In the genomic region with DNA sequence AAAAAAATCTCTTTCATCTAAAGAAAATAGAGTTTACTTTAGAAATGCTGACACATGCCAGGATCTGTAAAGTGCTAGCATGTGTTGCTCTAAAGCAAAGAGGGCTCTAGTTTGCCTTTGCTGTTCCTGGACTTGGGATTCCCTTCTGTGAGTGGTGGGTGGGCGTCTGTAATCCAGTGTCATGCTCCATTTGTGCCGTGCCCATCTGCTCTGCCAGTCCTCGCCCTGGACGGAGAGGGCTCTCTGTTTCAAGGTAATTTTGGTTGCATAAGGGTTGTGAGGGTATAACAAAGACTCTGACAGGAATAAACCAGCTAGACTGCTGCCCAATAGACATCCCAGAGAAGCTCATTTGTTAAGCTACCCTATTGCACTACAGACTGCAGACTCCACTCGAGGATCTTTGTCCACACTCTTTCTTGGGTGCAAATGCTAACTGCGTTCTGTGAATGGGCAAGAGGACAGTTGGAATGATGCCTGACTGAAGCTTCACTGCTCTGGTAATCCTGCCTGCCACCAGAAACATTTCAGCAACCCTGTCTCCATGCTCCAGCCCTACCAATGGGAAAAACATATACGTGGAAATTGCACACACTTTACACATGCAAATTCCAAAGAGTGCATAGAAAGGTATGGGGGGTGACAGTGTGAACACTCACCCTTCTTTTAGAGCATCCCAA, we compare ENCODE assay signal across 13 mouse cellular contexts.
A peak's percentile ranks its signal among the peaks of the same experiment; 100 is the strongest.
DNase-seq lines count a peak whose midpoint lies in the region; ATAC-seq and TF ChIP-seq lines count a peak whose summit lies in the region.
"Had no signal": no experiment of that assay in that cellular context is flagged by ENCODE, and none has a peak within 500 bp of the region (broad histone marks: within the 10 kb centered on the region; RNA-seq: fewer than 3 reads in every experiment).

No protein-coding gene starts in this region.

- no peaks in the 10 kb centered on the region for H3K27me3 ChIP-seq in heart, embryonic 13.5 days (replicated peaks)
- no peaks in the 10 kb centered on the region for H3K27me3 ChIP-seq in lung, embryonic 15.5 days
- no peaks in the 10 kb centered on the region for H3K27me3 ChIP-seq in lung, postnatal 0 days (replicated peaks; ENCODE audit: insufficient read depth, low read length)
- no peaks in the 10 kb centered on the region for H3K27me3 ChIP-seq in embryonic facial prominence, embryonic 10.5 days (replicated peaks; ENCODE audit: low read depth, poor library complexity, severe bottlenecking)
- no peaks in the 10 kb centered on the region for H3K27me3 ChIP-seq in limb, embryonic 10.5 days (ENCODE audit: low read depth, poor library complexity, severe bottlenecking)
- H3K27me3 ChIP-seq: CH12.LX; forebrain, embryonic 12.5 days had no signal

- 79% methylated on average over 7 of the region's 7 CpGs for WGBS in heart, embryonic 13.5 days
- 48% methylated on average over 7 of the region's 7 CpGs for WGBS in lung, embryonic 15.5 days
- WGBS in lung, postnatal 0 days = 37% methylated on average over 7 of the region's 7 CpGs
- 68% methylated on average over 7 of the region's 7 CpGs for WGBS in embryonic facial prominence, embryonic 10.5 days
- 84% methylated on average over 7 of the region's 7 CpGs for WGBS in limb, embryonic 10.5 days

- 0 out of 2 replicates have a peak overlapping the region, but pooled peaks have one; percentile 16 for H3K27ac ChIP-seq in heart, embryonic 13.5 days (replicated peaks)
- peak overlapping the region; percentile 69 for H3K27ac ChIP-seq in lung, embryonic 15.5 days
- H3K27ac ChIP-seq in lung, postnatal 0 days (ENCODE audit: low read length) = no peak overlapping the region
- H3K27ac ChIP-seq in embryonic facial prominence, embryonic 10.5 days (replicated peaks) = peak overlapping the region; percentile 8; the same call in 1 of the 2 replicates
- H3K27ac ChIP-seq in limb, embryonic 10.5 days = peak overlapping the region; percentile 33; the same call in 1 of the 2 replicates
- H3K27ac ChIP-seq: forebrain, embryonic 12.5 days had no signal

- H3K4me3 ChIP-seq in heart, embryonic 13.5 days = no peak overlapping the region
- H3K4me3 ChIP-seq in lung, embryonic 15.5 days = no peak overlapping the region
- H3K4me3 ChIP-seq in lung, postnatal 0 days (ENCODE audit: low read depth, low read length) = no peak overlapping the region
- H3K4me3 ChIP-seq in embryonic facial prominence, embryonic 10.5 days = no peak overlapping the region
- no peak overlapping the region for H3K4me3 ChIP-seq in limb, embryonic 10.5 days
- H3K4me3 ChIP-seq: forebrain, embryonic 12.5 days had no signal

- peaks cover 77% of the 10 kb centered on the region for H3K4me1 ChIP-seq in heart, embryonic 13.5 days
- peaks cover 52% of the 10 kb centered on the region for H3K4me1 ChIP-seq in lung, embryonic 15.5 days
- H3K4me1 ChIP-seq in lung, postnatal 0 days (ENCODE audit: insufficient read depth, low read depth, low read length) = peaks cover 19% of the 10 kb centered on the region
- peaks cover 45% of the 10 kb centered on the region for H3K4me1 ChIP-seq in embryonic facial prominence, embryonic 10.5 days
- peaks cover 45% of the 10 kb centered on the region for H3K4me1 ChIP-seq in limb, embryonic 10.5 days

- H3K9ac ChIP-seq in heart, embryonic 13.5 days = no peak overlapping the region
- no peak overlapping the region for H3K9ac ChIP-seq in lung, embryonic 15.5 days
- H3K9ac ChIP-seq in lung, postnatal 0 days (replicated peaks; ENCODE audit: low read depth) = no peak overlapping the region
- H3K9ac ChIP-seq: forebrain, embryonic 12.5 days had no signal

- H3K36me3 ChIP-seq in heart, embryonic 13.5 days = no peaks in the 10 kb centered on the region
- H3K36me3 ChIP-seq in lung, embryonic 15.5 days = no peaks in the 10 kb centered on the region
- H3K36me3 ChIP-seq in lung, postnatal 0 days (ENCODE audit: insufficient read depth, low read length) = no peaks in the 10 kb centered on the region
- no peaks in the 10 kb centered on the region for H3K36me3 ChIP-seq in embryonic facial prominence, embryonic 10.5 days (replicated peaks)
- no peaks in the 10 kb centered on the region for H3K36me3 ChIP-seq in limb, embryonic 10.5 days
- H3K36me3 ChIP-seq: forebrain, embryonic 12.5 days had no signal

- no peak overlapping the region for H3K4me2 ChIP-seq in heart, embryonic 13.5 days
- no peak overlapping the region for H3K4me2 ChIP-seq in lung, embryonic 15.5 days
- no peak overlapping the region for H3K4me2 ChIP-seq in lung, postnatal 0 days (replicated peaks; ENCODE audit: low read depth, low read length)
- H3K4me2 ChIP-seq: forebrain, embryonic 12.5 days had no signal

- no peak for TF ChIP-seq CTCF in lung, postnatal 0 days (IDR thresholded peaks at IDR 0.05)

- no peak for DNase-seq in heart, postnatal 4 days
- no peak for DNase-seq in lung, postnatal 0 days (ENCODE audit: low spot score)
- no peak for DNase-seq in embryonic facial prominence, embryonic 10.5 days (ENCODE audit: low spot score)
- DNase-seq in limb, embryonic 10.5 days (ENCODE audit: low spot score) = no peak
- DNase-seq in urinary bladder, postnatal 10 days (ENCODE audit: low spot score) = no peak
- no peak for DNase-seq in right cerebral cortex, postnatal 14 days
- DNase-seq: gastrocnemius, postnatal 36 days; lung, adult 18-20 months; thymus, postnatal 36 days had no signal

- no peaks in the 10 kb centered on the region for H3K9me3 ChIP-seq in heart, embryonic 13.5 days
- H3K9me3 ChIP-seq in lung, embryonic 15.5 days = no peaks in the 10 kb centered on the region
- no peaks in the 10 kb centered on the region for H3K9me3 ChIP-seq in lung, postnatal 0 days (ENCODE audit: low read length)
- H3K9me3 ChIP-seq in embryonic facial prominence, embryonic 10.5 days = no peaks in the 10 kb centered on the region
- H3K9me3 ChIP-seq in limb, embryonic 10.5 days (replicated peaks) = no peaks in the 10 kb centered on the region
- H3K9me3 ChIP-seq: forebrain, embryonic 12.5 days had no signal

- TF ChIP-seq EP300 in lung, postnatal 0 days (IDR thresholded peaks at IDR 0.05) = no peak

- no peak for ATAC-seq in heart, embryonic 13.5 days (ENCODE audit: extremely low read depth, insufficient number of reproducible peaks, low FRiP score, low TSS enrichment)
- ATAC-seq in lung, embryonic 15.5 days (ENCODE audit: borderline replicate concordance, extremely low read depth, low FRiP score, low TSS enrichment) = no peak
- no peak for ATAC-seq in lung, postnatal 0 days
